Mouse (Mus musculus): ENCODE results near the gene Cabcoco1.

GRCm38 (mm10) chr10:68512433-68513019 lies 29.2 kb downstream of the Cabcoco1 start:
- no peak for TF ChIP-seq CTCF (conservative IDR thresholded peaks at IDR 0.05; ENCODE audit: insufficient read depth, insufficient read length, low read depth, low read length)
- TF ChIP-seq POLR2A (IDR thresholded peaks at IDR 0.05; ENCODE audit: low read depth, low read length), result no peak

Data from kidney, adult 2 months (tissue).